Mouse (Mus musculus): ENCODE results near the gene Mrpl41.

Gene Mrpl41

GRCm38 (mm10) chr2:24935057-24935796 is 39.7 kb downstream of the Mrpl41 start, which contains the start of gene Arrdc1:
Gene Arrdc1, minus strand, starts transcription at chr2:24935252.
- peak; percentile 91 to 95 for DNase-seq (ENCODE audit: low spot score in 2 of 2)

GRCm38 (mm10) chr2:24934441-24934963 is 40.4 kb downstream of the Mrpl41 start:
- DNase-seq (ENCODE audit: low spot score in 2 of 2): no peak

- DNase-seq (ENCODE audit: low spot score in 2 of 2): no peak
Measured at GRCm38 (mm10) chr2:24929593-24929992, 45.3 kb downstream of the Mrpl41 start.

GRCm38 (mm10) chr2:24929119-24929518 is 45.8 kb downstream of the Mrpl41 start:
- peak; percentile 23 to 25 for DNase-seq (ENCODE audit: low spot score in 2 of 2)

- peak; percentile 35 to 72 for DNase-seq (ENCODE audit: low spot score in 2 of 2)
Measured at GRCm38 (mm10) chr2:24927810-24928479, 47.0 kb downstream of the Mrpl41 start.

GRCm38 (mm10) chr2:24926965-24927358 is 47.9 kb downstream of the Mrpl41 start:
- DNase-seq (ENCODE audit: low spot score in 2 of 2): no peak

- no peak for DNase-seq (ENCODE audit: low spot score in 2 of 2)
Measured at GRCm38 (mm10) chr2:24926345-24926964, 48.4 kb downstream of the Mrpl41 start.

GRCm38 (mm10) chr2:24925284-24925683 is 49.6 kb downstream of the Mrpl41 start:
- DNase-seq (ENCODE audit: low spot score in 2 of 2): no peak

Measured in urinary bladder, adult 18-20 months (tissue).